Mouse (Mus musculus) stomach, embryonic 14.5 days (tissue): ENCODE results near the gene Atp1b1. TPM values are rescaled to one million over a fixed set of nuclear protein-coding genes. Genes with fewer than 3 reads are reported as not detected.

Experiments
- polyA plus RNA-seq: library from polyadenylated mRNA; unstranded; fragments of >200 nt; fragmentation: Nextera tagmentation; extraction: Ambion mirVana; gene quantifications from 2 replicates; pipeline ENCODE4 v1.2.1, GENCODE M21; 2014

Gene Atp1b1
- polyA plus RNA-seq, 1 experiment from 2014 or later = 76.9 TPM

Other genes starting within 250 kb of the Atp1b1 start
- 13.8 and 14.2 TPM in 2 replicates for gene Slc19a2, start 209.3 kb downstream of the Atp1b1 start, polyA plus RNA-seq
- gene Ccdc181, start 182.8 kb downstream of the Atp1b1 start, polyA plus RNA-seq = 11.8 and 12.2 TPM in 2 replicates
- 34.7 and 36.9 TPM in 2 replicates for gene Nme7, start 154.2 kb downstream of the Atp1b1 start, polyA plus RNA-seq
- 25.6 and 26.7 TPM in 2 replicates for gene Blzf1, start 150.9 kb downstream of the Atp1b1 start, polyA plus RNA-seq